Mouse (Mus musculus) c-Kit-positive CD71-positive TER-119-positive erythroid progenitor cells, embryonic 14.5 days (primary cell): ENCODE measurements around the gene Prl2c2.
"Not testable (repeated sequence)": the region's sequence is repeated elsewhere in the genome, so short reads cannot be mapped to it uniquely, and the experiment has no call there.

Experiments
- DNase-seq: peaks from one replicate; pipeline ENCODE4 v3.0.0-alpha.2; 2013; ENCODE audit warnings: low spot score

Gene Prl2c2

DNA sequence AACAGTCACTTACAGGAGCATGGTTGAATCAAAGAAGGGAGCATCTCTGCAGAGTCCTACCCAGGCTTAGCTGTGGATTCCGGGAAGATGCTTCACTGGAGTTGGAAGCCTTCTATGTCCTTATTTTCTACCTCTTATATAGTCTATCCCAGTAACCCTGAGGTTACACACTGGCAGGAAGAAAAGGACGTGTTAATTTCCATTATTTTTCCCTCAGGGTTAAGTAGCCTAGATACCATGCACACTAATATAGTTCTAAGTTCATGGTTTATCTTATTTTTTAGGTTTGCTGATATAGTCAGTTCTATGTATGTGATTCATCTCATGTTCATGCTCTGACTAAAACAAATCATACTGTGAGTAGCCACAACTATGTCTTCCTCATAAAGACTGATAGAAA is at the start of gene Prl2c2:
Prl2c2 (minus strand) TSS at position 101 of the 400 bp plus-strand sequence.
- not testable (repeated sequence) for DNase-seq

DNA sequence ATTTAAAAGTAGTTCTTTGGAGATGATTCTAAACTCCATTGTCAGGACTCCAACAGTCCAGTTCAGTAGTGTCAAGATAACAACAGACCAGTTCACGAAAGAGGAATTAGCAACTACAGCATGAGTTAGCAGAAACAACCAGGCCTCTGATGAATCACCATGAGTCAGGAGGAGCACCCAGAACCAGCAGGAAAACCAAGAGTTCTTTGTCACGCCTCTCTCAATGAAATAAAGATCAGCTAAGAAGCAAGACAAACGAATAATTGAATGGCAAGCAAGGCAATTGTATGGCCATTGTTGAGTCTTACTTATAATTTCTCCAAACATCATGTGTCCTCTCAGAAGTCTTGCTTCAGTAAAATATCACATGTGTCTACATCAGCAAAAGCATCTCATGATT is 20.7 kb upstream of the Prl2c2 start:
- not testable (repeated sequence) for DNase-seq

DNA sequence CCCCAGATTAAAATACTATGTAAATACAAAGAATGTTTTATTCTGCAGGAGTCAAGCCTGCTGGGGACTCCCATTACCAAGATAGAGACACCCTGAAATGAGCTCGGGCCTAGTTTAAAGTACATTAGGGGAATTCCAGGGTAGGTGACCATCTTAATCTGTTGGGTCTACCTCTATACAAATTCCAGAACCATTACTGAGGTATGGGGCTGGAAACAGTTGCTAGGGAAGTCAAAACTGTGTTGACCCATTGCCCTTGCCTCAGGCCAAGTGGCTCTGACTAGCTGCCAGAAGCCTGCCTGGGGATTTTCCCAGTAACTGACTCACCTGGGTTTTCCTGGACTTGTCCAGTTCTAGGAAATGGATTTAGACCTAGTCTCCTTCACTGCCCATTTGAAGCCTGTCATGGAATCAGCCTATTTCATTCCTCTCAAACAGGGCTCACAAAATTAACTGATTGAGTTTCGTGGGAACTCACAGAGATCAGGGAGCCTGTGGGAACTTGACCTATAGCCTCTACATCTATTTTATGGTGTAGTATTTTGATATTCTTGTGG is 8.9 kb upstream of the Prl2c2 start:
- DNase-seq: not testable (repeated sequence)
